Mouse (Mus musculus) stomach, embryonic 15.5 days (tissue): ENCODE measurements around the gene Bfsp1. TPM values are rescaled to one million over a fixed set of nuclear protein-coding genes. Genes with fewer than 3 reads are reported as not detected.

Source experiments
- ATAC-seq: fragments of 200-750 bp; cut with Nextera tagmentation; 2 replicates; pipeline ENCODE4 v1.8.0; 2017; ENCODE audit warnings: low read depth, moderate number of reproducible peaks, moderate TSS enrichment; ENCODE audit not compliant: insufficient read depth, low FRiP score
- H3K27ac ChIP-seq: fragments of 300-500 bp; sonication (generic); 2 replicates; pipeline ENCODE4 v1.5.1; 2015; ENCODE audit warnings: mild to moderate bottlenecking, inconsistent platforms
- H3K27me3 ChIP-seq: fragments of 300-500 bp; sonication (generic); replicated peaks from 2 replicates; pipeline ENCODE4 v1.6.1; 2015; ENCODE audit warnings: inconsistent platforms
- H3K36me3 ChIP-seq: fragments of 300-500 bp; sonication (generic); 2 replicates; pipeline ENCODE4 v1.6.1; 2015; ENCODE audit warnings: inconsistent platforms
- H3K4me1 ChIP-seq: fragments of 300-500 bp; sonication (generic); 2 replicates; pipeline ENCODE4 v1.6.1; 2015; ENCODE audit warnings: inconsistent platforms
- H3K4me2 ChIP-seq: fragments of 300-500 bp; sonication (generic); 2 replicates; pipeline ENCODE4 v1.6.1; 2015; ENCODE audit warnings: mild to moderate bottlenecking, inconsistent platforms
- H3K4me3 ChIP-seq: fragments of 300-500 bp; sonication (generic); replicated peaks from 2 replicates; pipeline ENCODE4 v1.5.1; 2015; ENCODE audit warnings: inconsistent platforms
- H3K9ac ChIP-seq: fragments of 300-500 bp; sonication (generic); 2 replicates; pipeline ENCODE4 v1.6.1; 2015; ENCODE audit warnings: inconsistent platforms
- H3K9me3 ChIP-seq: fragments of 300-500 bp; sonication (generic); 2 replicates; pipeline ENCODE4 v1.6.1; 2016; ENCODE audit warnings: inconsistent platforms
- WGBS: fragments of 180-500 bp; shearing (Covaris S2); methylation state at CpG from one replicate; pipeline ENCODE4 v1.1.7; 2015; 5-methylcytosine and 5-hydroxymethylcytosine counted together
- polyA plus RNA-seq: library from polyadenylated mRNA; unstranded; fragments of >200 nt; fragmentation: Nextera tagmentation; extraction: Ambion mirVana; gene quantifications from 2 replicates; pipeline ENCODE4 v1.2.1, GENCODE M21; 2015

The Bfsp1 gene
- polyA plus RNA-seq, 1 experiment from 2014 or later, result 2.1 TPM

DNA sequence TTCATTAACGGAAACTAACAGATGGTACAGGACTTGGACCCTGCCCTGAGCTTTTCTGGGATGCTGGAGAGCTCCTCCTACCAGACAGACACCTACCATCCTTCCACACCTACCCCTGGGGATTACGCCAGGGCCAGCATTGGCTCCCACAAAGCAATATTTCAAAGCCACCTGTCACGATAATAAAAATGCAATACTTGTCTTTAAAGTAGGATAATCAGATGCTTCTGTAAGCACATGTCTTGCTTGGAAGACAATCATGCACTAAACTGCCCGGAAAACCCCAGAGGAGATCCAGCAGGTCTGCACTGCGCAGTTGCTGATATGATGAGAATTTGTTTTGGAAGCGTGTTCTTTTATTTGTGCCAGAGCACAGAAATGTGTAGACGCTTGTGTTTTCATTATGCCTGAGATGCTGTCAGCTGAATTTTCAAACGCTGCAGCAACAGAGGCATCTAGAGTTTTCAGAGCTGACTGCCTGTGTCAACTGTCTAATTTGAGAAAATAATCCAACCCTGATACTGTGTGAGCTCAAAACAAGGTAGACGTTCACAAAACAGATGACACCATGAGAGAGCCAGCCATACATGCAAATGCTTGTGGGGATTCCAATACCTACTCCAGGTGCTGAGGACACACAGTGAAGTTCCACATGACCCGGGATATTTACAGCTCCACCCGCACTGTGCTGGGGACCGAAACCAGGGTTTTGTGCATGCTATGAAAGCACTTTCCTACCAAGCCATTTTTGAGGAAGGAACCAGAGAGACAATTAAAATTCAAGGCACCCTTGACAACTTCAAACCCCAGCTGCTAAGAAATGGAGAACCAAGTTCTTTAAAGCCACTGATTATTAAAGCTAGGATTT, 11.4 kb downstream of the Bfsp1 start:
- Histone ChIP-seq H3K9ac (no peak overlapping the region), H3K27ac (no peak overlapping the region), H3K27me3 (no peaks in the 10 kb centered on the region), H3K4me3 (no peak overlapping the region), H3K4me1 (peaks cover 7% of the 10 kb centered on the region; the same call in 1 of the 2 replicates), H3K4me2 (no peak overlapping the region), H3K9me3 (no peaks in the 10 kb centered on the region), H3K36me3 (no peaks in the 10 kb centered on the region)
- WGBS, result 79% methylated on average over 12 of the region's 12 CpGs
- no peak for ATAC-seq

- Histone ChIP-seq H3K27me3 (no peaks in the 10 kb centered on the region), H3K36me3 (no peaks in the 10 kb centered on the region), H3K9ac (no peak overlapping the region), H3K27ac (no peak overlapping the region), H3K9me3 (no peaks in the 10 kb centered on the region), H3K4me2 (no peak overlapping the region), H3K4me1 (peaks cover 3% of the 10 kb centered on the region; the same call in 1 of the 2 replicates), H3K4me3 (no peak overlapping the region)
- 58% methylated on average over 3 of the region's 3 CpGs for WGBS
- no peak for ATAC-seq
Measured at GRCm38 (mm10) chr2:143847291-143847690, 15.7 kb downstream of the Bfsp1 start.

DNA sequence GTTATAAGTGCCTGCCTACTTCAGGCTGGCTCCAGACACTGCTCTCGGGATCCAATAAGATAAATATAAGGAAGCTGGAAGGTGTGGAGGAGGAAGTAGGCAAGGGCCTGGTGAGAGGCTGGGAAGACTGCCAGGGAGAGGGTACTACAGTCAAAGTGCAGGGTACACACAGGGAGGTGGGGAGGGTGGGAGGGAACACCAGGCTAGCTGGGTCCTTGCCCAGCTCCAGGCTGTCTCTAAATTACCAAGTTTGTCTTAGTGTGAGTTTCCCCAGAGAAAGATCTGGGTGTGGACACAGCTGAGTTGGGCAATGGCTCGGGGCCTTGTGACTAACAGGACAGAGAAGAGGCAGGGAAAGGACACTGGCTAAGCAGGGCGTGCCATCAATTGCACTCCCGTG, 16.2 kb downstream of the Bfsp1 start:
- Histone ChIP-seq H3K4me3 (no peak overlapping the region), H3K4me1 (no peaks in the 10 kb centered on the region), H3K27ac (no peak overlapping the region), H3K9me3 (no peaks in the 10 kb centered on the region), H3K4me2 (no peak overlapping the region), H3K36me3 (no peaks in the 10 kb centered on the region), H3K27me3 (no peaks in the 10 kb centered on the region), H3K9ac (no peak overlapping the region)
- peak; percentile 62 for ATAC-seq
- 54% methylated on average over 4 of the region's 4 CpGs for WGBS

DNA sequence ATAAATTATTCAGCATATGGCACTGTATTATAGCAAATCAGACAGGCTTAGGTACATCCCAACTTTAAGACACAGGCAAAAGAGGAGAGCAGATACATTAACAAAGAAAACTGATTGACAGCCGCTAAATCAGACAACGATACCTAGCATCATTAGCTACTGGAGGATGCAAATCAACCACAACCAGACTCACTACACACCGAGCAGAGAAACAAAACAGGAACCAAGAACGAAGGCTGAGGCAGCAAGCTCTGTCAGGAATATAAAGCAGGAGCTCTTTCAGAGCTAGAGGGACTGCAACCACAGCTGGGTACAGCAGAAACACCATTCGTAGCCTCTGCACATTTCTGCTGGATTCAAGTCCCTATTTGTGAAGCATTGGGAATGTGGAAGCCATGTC, 18.2 kb downstream of the Bfsp1 start:
- 81% methylated on average over 5 of the region's 5 CpGs for WGBS
- no peaks in the 10 kb centered on the region for H3K36me3 ChIP-seq
- no peaks in the 10 kb centered on the region for H3K27me3 ChIP-seq
- H3K4me3 ChIP-seq, result no peak overlapping the region
- no peak for ATAC-seq
- H3K9me3 ChIP-seq, result no peaks in the 10 kb centered on the region
- no peak overlapping the region for H3K4me2 ChIP-seq
- H3K4me1 ChIP-seq, result no peaks in the 10 kb centered on the region
- H3K9ac ChIP-seq, result no peak overlapping the region
- no peak overlapping the region for H3K27ac ChIP-seq

DNA sequence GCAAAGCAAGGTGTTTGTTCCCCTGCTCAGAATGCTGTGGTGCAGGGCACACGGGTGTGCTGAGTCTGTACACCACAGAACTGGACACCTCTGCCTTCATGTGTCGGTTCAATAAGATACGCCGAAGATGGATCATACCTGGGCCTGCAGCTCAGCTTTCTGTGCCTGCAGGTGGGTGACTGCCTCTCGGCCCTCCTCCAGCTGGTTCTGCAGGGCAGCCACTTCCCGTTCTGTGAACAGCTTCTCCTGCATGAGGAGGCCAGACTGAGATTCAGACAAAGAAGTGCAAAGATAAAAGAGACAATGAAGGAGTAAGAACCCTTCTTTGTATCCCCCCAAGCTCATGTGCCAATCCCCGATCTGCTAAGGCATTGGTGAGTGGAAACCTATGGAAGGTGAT, 21.4 kb downstream of the Bfsp1 start:
- Histone ChIP-seq H3K4me3 (no peak overlapping the region), H3K36me3 (no peaks in the 10 kb centered on the region), H3K4me1 (no peaks in the 10 kb centered on the region), H3K4me2 (no peak overlapping the region), H3K9me3 (no peaks in the 10 kb centered on the region), H3K27me3 (no peaks in the 10 kb centered on the region), H3K27ac (no peak overlapping the region), H3K9ac (no peak overlapping the region)
- no peak for ATAC-seq
- WGBS, result 78% methylated on average over 7 of the region's 7 CpGs

DNA sequence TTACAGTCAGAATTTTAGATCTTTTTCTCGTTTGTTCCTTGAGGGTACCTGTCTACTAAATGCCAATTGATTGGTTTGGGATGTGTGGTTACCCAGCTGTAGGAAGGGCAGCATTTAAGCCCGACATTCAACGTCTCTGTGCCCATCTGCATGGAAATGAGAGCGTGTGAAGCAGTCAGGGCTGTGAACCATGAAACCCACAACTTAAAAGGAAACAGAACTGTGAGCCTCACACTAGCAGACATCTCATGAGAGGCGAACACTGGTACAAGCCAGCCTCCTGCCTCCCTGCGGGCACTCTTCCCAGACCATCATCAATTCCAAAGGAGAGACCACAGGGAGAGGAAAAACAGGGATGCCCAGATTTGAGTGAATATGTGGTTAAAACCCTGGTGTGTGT, 22.1 kb downstream of the Bfsp1 start:
- ATAC-seq, result no peak
- H3K4me2 ChIP-seq, result no peak overlapping the region
- 85% methylated on average over 6 of the region's 6 CpGs for WGBS
- no peak overlapping the region for H3K4me3 ChIP-seq
- no peaks in the 10 kb centered on the region for H3K27me3 ChIP-seq
- no peak overlapping the region for H3K9ac ChIP-seq
- no peaks in the 10 kb centered on the region for H3K9me3 ChIP-seq
- no peak overlapping the region for H3K27ac ChIP-seq
- no peaks in the 10 kb centered on the region for H3K4me1 ChIP-seq
- no peaks in the 10 kb centered on the region for H3K36me3 ChIP-seq

DNA sequence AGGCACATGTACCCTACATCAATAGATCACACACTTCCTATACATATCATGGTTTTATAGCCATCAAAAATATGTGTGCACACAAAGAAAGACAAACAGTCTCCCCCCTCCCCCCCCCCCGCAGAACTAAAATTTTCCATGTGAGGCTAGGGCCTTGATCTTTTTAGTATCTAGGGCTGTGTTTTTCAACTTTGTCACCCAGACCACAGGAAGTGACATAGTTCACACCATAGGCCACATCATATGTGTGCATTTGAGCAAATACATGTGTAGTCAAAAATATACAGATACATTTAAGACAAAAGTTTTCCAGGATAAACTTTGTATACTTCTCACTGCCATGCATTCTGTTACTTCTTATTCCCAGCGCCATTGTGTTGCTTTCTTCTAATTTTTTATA, 23.5 kb downstream of the Bfsp1 start:
- H3K27me3 ChIP-seq, result no peaks in the 10 kb centered on the region

GRCm38 (mm10) chr2:143838698-143839097, 24.3 kb downstream of the Bfsp1 start:
- no peaks in the 10 kb centered on the region for H3K36me3 ChIP-seq
- peak; percentile 82 for ATAC-seq
- no peaks in the 10 kb centered on the region for H3K27me3 ChIP-seq
- H3K4me2 ChIP-seq, result no peak overlapping the region
- H3K4me1 ChIP-seq, result no peaks in the 10 kb centered on the region
- no peak overlapping the region for H3K9ac ChIP-seq
- no peak overlapping the region for H3K27ac ChIP-seq
- WGBS, result 41% methylated on average over 5 of the region's 5 CpGs
- no peaks in the 10 kb centered on the region for H3K9me3 ChIP-seq
- no peak overlapping the region for H3K4me3 ChIP-seq

More for the DNA sequence above, 23.5 kb downstream of the Bfsp1 start:
- no peak overlapping the region for H3K4me3 ChIP-seq
- ATAC-seq, result no peak
- H3K4me2 ChIP-seq, result no peak overlapping the region
- H3K9me3 ChIP-seq, result no peaks in the 10 kb centered on the region
- no peak overlapping the region for H3K27ac ChIP-seq
- H3K4me1 ChIP-seq, result no peaks in the 10 kb centered on the region
- no peaks in the 10 kb centered on the region for H3K36me3 ChIP-seq
- no peak overlapping the region for H3K9ac ChIP-seq
- WGBS, result 87% methylated on average over 2 of the region's 2 CpGs

DNA sequence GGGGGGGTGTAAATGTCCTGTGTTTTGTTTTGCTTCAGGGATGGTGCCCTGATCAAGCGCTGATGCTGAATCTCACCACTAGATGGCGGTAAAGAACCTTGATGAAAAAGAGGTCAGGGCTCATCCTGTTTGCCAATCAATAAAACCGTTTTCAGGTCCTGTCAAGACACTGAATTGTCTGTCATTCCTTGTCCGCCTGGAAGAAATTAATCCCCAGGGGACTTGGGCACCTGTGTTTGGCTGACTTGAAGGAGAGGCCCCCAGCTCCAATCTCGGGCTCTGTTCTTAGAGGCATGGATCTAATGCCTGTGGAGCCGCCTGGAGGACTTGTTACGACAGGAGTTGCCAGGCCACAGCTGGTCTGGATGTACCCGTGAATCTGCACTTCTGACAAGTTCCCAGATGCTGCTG, 25.7 kb downstream of the Bfsp1 start:
- peak overlapping the region; percentile 23 for H3K4me3 ChIP-seq

DNA sequence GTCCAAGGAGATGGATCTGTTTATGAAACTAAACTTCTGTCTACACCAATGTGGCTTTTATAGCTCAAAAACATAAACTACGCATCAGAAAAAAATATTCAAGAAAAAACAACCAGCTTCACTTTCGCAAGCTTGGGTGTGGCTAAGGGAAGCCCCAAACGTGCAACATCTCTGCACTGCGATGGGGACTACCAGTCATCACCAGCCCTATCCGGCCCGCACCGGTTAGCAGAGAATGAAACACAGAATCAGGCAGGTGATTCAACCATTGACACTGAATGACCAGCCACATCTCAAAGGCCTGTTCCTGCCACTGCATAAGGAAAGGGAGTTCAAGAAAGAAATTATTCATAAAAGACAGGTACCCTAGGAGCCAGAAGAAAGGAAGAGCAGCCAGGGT, 27.2 kb downstream of the Bfsp1 start:
- Histone ChIP-seq H3K27ac (no peak overlapping the region), H3K4me2 (no peak overlapping the region), H3K36me3 (no peaks in the 10 kb centered on the region), H3K4me3 (no peak overlapping the region), H3K9me3 (no peaks in the 10 kb centered on the region), H3K9ac (no peak overlapping the region), H3K4me1 (no peaks in the 10 kb centered on the region), H3K27me3 (no peaks in the 10 kb centered on the region)
- ATAC-seq, result no peak
- WGBS, result 72% methylated on average over 7 of the region's 7 CpGs

More for the DNA sequence above, 25.7 kb downstream of the Bfsp1 start:
- H3K9ac ChIP-seq, result no peak overlapping the region
- H3K27me3 ChIP-seq, result no peaks in the 10 kb centered on the region
- peak overlapping the region; percentile 56 for H3K4me2 ChIP-seq
- no peaks in the 10 kb centered on the region for H3K4me1 ChIP-seq
- WGBS, result 0% methylated on average over 8 of the region's 8 CpGs
- ATAC-seq, result no peak
- H3K36me3 ChIP-seq, result no peaks in the 10 kb centered on the region
- H3K9me3 ChIP-seq, result no peaks in the 10 kb centered on the region
- no peak overlapping the region for H3K27ac ChIP-seq

GRCm38 (mm10) chr2:143834082-143834481, 28.9 kb downstream of the Bfsp1 start:
- Histone ChIP-seq H3K9me3 (no peaks in the 10 kb centered on the region), H3K4me3 (no peak overlapping the region), H3K27ac (no peak overlapping the region), H3K4me2 (no peak overlapping the region), H3K36me3 (no peaks in the 10 kb centered on the region), H3K27me3 (no peaks in the 10 kb centered on the region), H3K9ac (no peak overlapping the region), H3K4me1 (no peaks in the 10 kb centered on the region)
- ATAC-seq, result no peak
- WGBS, result 45% methylated on average over 6 of the region's 6 CpGs

GRCm38 (mm10) chr2:143832721-143833120, 30.3 kb downstream of the Bfsp1 start:
- no peak overlapping the region for H3K4me3 ChIP-seq
- no peak overlapping the region for H3K4me2 ChIP-seq
- 74% methylated on average over 5 of the region's 5 CpGs for WGBS
- ATAC-seq, result no peak
- H3K9ac ChIP-seq, result no peak overlapping the region
- no peaks in the 10 kb centered on the region for H3K36me3 ChIP-seq
- no peaks in the 10 kb centered on the region for H3K9me3 ChIP-seq
- H3K4me1 ChIP-seq, result no peaks in the 10 kb centered on the region
- no peaks in the 10 kb centered on the region for H3K27me3 ChIP-seq
- H3K27ac ChIP-seq, result no peak overlapping the region
